Mouse (Mus musculus): ENCODE measurements around the gene Shisal2a.

GRCm38 (mm10) chr4:108319747-108320146, 63.4 kb downstream of the Shisal2a start:
- TF ChIP-seq POLR2A (IDR thresholded peaks at IDR 0.05; ENCODE audit: control insufficient read depth, low read depth, low read length) (no peak), CTCF (IDR thresholded peaks at IDR 0.05; ENCODE audit: control insufficient read depth, insufficient read depth, insufficient replicate concordance, low read depth, low read length) (peak; percentile 84; the same call in 1 of the 2 replicates)
